Mouse (Mus musculus): ENCODE data around the gene Atxn7l3. TPM values are rescaled to one million over a fixed set of nuclear protein-coding genes. Genes with fewer than 3 reads are reported as not detected.

Atxn7l3 gene
- polyA plus RNA-seq, 1 experiment from 2014 or later = 7.5 TPM

DNA sequence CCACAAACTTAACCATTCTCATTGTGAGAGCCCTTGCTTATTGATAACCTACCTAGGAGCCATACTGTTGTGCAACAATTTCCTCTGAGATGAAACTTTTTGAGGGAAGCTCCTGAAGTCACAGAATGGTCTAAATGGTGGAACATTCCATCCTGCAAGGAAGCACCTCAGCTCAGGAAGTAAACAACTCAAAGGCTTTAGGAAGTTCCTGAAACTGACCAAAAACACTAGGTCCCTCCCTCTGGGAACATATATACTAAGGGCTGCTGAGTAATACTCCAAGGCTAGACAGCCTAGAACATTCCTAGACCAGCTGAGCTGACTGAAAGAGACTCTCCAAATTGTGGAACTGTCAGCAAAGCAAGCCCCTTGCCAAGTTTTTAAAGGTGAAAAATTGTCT lies 36.6 kb upstream of the Atxn7l3 start:
- Histone ChIP-seq H3K36me3 (no peaks in the 10 kb centered on the region), H3K4me2 (no peak overlapping the region), H3K4me1 (0 out of 2 replicates have a peak, but pooled peaks cover 4% of the 10 kb centered on the region), H3K27me3 (replicated peaks) (peaks cover 28% of the 10 kb centered on the region), H3K4me3 (no peak overlapping the region), H3K27ac (no peak overlapping the region), H3K9me3 (replicated peaks) (no peaks in the 10 kb centered on the region), H3K9ac (no peak overlapping the region)
- no peak for ATAC-seq

DNA sequence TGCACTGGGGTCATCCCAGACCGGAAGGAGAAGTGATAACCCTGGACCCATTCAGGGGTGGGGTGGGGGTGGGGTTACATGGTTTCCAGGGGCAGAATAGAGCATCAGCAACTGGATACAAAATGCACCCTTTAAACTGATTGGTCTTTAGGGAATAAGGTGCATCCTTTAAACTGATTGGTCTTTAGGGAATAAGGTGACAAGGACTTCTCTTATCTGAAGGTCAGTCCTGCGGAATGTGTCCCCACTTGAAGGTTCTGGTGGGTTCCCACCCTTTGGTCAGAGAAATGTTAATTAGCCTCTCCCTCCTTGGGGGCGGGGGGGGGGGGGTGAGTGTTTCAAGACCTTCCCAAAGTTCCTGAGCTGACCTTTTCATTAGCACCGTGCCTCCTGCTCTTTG lies 35.4 kb upstream of the Atxn7l3 start:
- Histone ChIP-seq H3K9me3 (replicated peaks) (no peaks in the 10 kb centered on the region), H3K36me3 (no peaks in the 10 kb centered on the region)
- 41% methylated on average over 4 of the region's 4 CpGs for WGBS (ENCODE audit: insufficient replicate concordance)

GRCm38 (mm10) chr11:102330039-102330438 lies 33.6 kb upstream of the Atxn7l3 start:
- WGBS (ENCODE audit: insufficient replicate concordance) = 64% methylated on average over 3 of the region's 3 CpGs
- no peak for ATAC-seq
- peaks cover 38% of the 10 kb centered on the region for H3K27me3 ChIP-seq (replicated peaks)

More for the DNA sequence above, 35.4 kb upstream of the Atxn7l3 start:
- H3K4me2 ChIP-seq = no peak overlapping the region
- peaks cover 40% of the 10 kb centered on the region for H3K27me3 ChIP-seq (replicated peaks)
- H3K4me1 ChIP-seq = 0 out of 2 replicates have a peak, but pooled peaks cover 4% of the 10 kb centered on the region
- H3K4me3 ChIP-seq = no peak overlapping the region
- H3K27ac ChIP-seq = no peak overlapping the region
- no peak overlapping the region for H3K9ac ChIP-seq
- no peak for ATAC-seq

DNA sequence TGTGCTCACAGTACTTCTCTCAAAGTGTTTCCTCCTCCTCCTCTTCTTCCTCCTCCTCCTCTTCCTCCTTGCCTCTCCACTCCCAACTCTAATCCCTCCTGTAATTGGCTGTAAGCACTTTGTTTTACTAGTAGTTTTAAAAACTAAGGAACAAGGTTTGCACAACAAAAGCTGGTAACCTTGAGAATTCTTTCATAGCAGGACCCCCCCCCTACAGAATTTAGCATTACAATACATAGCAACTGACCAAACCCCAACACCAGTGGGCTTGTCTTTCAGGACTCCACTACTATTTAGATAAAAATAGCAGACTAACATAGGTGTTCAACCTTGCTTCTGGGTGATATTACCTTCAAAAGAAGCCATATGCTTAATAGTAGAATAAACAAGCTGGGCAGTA lies 33.1 kb upstream of the Atxn7l3 start:
- Histone ChIP-seq H3K27me3 (replicated peaks) (peaks cover 41% of the 10 kb centered on the region), H3K4me2 (no peak overlapping the region), H3K9me3 (replicated peaks) (no peaks in the 10 kb centered on the region), H3K4me3 (no peak overlapping the region), H3K9ac (no peak overlapping the region), H3K36me3 (no peaks in the 10 kb centered on the region), H3K27ac (no peak overlapping the region), H3K4me1 (no peaks in the 10 kb centered on the region)
- ATAC-seq = no peak

More at GRCm38 (mm10) chr11:102330039-102330438, 33.6 kb upstream of the Atxn7l3 start:
- Histone ChIP-seq H3K4me2 (no peak overlapping the region), H3K9ac (no peak overlapping the region), H3K9me3 (replicated peaks) (no peaks in the 10 kb centered on the region), H3K4me1 (no peaks in the 10 kb centered on the region), H3K36me3 (no peaks in the 10 kb centered on the region), H3K4me3 (no peak overlapping the region), H3K27ac (no peak overlapping the region)

- Histone ChIP-seq H3K27me3 (replicated peaks) (peaks cover 55% of the 10 kb centered on the region), H3K36me3 (no peaks in the 10 kb centered on the region), H3K27ac (no peak overlapping the region), H3K4me1 (no peaks in the 10 kb centered on the region), H3K4me3 (no peak overlapping the region), H3K9me3 (replicated peaks) (no peaks in the 10 kb centered on the region), H3K9ac (no peak overlapping the region), H3K4me2 (no peak overlapping the region)
- 61% methylated on average over 7 of the region's 7 CpGs for WGBS (ENCODE audit: insufficient replicate concordance)
- ATAC-seq = no peak
Measured at GRCm38 (mm10) chr11:102327839-102328238, 31.4 kb upstream of the Atxn7l3 start.

GRCm38 (mm10) chr11:102327250-102327649 lies 30.8 kb upstream of the Atxn7l3 start:
- ATAC-seq = no peak
- Histone ChIP-seq H3K4me2 (no peak overlapping the region), H3K27me3 (replicated peaks) (peaks cover 58% of the 10 kb centered on the region), H3K27ac (no peak overlapping the region), H3K9me3 (replicated peaks) (no peaks in the 10 kb centered on the region), H3K4me1 (no peaks in the 10 kb centered on the region), H3K4me3 (no peak overlapping the region), H3K36me3 (no peaks in the 10 kb centered on the region), H3K9ac (no peak overlapping the region)
- 51% methylated on average over 5 of the region's 5 CpGs for WGBS (ENCODE audit: insufficient replicate concordance)

DNA sequence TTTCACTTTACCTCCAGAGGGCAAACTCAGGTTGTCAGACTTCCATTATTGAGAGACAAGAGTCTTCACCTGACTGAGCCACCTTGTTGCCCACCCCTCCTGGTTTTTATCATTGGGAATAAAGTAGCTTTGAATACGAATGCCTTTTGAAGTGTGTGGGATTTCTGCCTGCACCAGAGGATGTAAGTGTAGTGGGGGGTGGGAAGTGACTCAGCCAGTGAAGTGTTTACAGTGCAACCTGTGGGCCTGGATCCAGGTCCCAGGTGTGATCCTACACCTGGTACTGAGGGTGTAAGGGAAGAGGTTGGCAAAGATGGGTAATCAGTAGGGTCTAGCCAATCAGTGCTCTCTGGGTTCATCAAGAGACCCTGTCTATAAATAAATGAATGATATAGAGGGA lies 27.1 kb upstream of the Atxn7l3 start:
- Histone ChIP-seq H3K27ac (no peak overlapping the region), H3K4me1 (peaks cover 17% of the 10 kb centered on the region), H3K36me3 (no peaks in the 10 kb centered on the region), H3K4me2 (no peak overlapping the region), H3K27me3 (replicated peaks) (peaks cover 67% of the 10 kb centered on the region), H3K4me3 (no peak overlapping the region), H3K9ac (no peak overlapping the region), H3K9me3 (replicated peaks) (no peaks in the 10 kb centered on the region)
- no peak for ATAC-seq
- WGBS (ENCODE audit: insufficient replicate concordance) = 81% methylated on average over 1 of the region's 1 CpGs

GRCm38 (mm10) chr11:102321931-102322330 lies 25.5 kb upstream of the Atxn7l3 start:
- H3K4me2 ChIP-seq = no peak overlapping the region
- H3K9ac ChIP-seq = no peak overlapping the region
- no peaks in the 10 kb centered on the region for H3K36me3 ChIP-seq
- H3K27ac ChIP-seq = no peak overlapping the region
- no peaks in the 10 kb centered on the region for H3K9me3 ChIP-seq (replicated peaks)
- H3K27me3 ChIP-seq (replicated peaks) = peaks cover 51% of the 10 kb centered on the region
- ATAC-seq = no peak
- peaks cover 17% of the 10 kb centered on the region for H3K4me1 ChIP-seq
- H3K4me3 ChIP-seq = no peak overlapping the region
- 72% methylated on average over 6 of the region's 6 CpGs for WGBS (ENCODE audit: insufficient replicate concordance)

DNA sequence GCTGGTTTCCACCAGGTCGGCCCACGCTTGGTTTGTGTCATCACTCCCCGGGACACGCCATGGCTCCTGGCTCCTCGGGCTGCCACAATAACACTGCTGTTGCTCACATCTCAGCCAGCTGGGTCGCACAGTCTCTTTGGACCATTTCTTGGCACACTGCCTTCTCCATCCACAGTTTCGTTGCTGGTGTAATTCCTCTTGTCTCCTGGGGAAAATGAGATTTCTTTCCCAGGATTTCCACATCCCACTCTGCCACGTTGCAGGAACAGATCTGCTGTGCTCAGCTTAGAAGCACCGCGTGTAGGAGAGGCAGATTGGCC lies 24.2 kb upstream of the Atxn7l3 start:
- H3K27me3 ChIP-seq (replicated peaks) = peaks cover 40% of the 10 kb centered on the region
- peak overlapping the region; percentile 96 for H3K4me2 ChIP-seq
- H3K27ac ChIP-seq = peak overlapping the region; percentile 99
- peaks cover 2% of the 10 kb centered on the region; the same call in 1 of the 2 replicates for H3K36me3 ChIP-seq
- H3K9ac ChIP-seq = peak overlapping the region; percentile 100
- whole genome bisulfite sequencing (ENCODE audit: insufficient replicate concordance) = 34% methylated on average over 10 of the region's 10 CpGs
- no peak for ATAC-seq
- H3K9me3 ChIP-seq (replicated peaks) = no peaks in the 10 kb centered on the region
- peaks cover 24% of the 10 kb centered on the region for H3K4me1 ChIP-seq
- H3K4me3 ChIP-seq = peak overlapping the region; percentile 100

DNA sequence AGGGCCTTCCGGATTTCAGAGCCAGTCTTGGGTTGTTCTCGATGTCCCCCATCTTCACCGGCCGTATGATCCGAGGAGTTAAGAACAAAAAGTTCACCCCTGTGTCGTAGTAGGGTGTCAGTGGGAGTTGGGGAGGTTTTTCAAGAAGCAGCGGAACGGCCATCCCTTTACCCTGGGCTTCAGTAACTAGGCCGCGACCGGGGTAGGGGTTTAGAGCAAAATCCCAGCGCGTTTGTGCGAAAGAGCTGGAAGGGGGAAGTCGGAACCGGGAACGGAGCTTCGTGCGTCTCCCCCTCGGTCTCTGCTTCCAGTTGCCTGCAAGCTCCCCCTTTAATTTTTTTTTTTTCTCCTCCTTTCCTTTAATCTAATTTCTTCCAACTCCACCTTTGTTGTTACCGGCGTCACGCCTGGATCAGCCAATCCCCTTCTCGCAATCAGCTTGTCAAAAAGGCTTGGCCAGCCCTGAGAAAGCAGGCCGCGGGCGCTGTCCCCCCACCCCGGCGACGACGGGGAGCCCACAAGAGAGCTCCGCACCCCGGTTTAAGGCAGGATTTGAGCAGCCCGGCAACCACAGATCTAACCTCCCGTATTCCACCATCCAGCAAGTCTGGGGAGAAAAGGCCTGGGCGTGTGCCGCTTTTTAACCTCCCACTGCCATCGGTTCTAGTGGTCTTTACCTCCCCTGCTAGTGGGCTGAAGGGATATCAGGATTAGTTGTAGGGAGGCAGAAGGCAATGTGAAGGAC lies 23.7 kb upstream of the Atxn7l3 start:
- H3K4me1 ChIP-seq = peaks cover 29% of the 10 kb centered on the region
- peak overlapping the region; percentile 99 for H3K27ac ChIP-seq
- peaks cover 40% of the 10 kb centered on the region for H3K27me3 ChIP-seq (replicated peaks)
- H3K4me3 ChIP-seq = peak overlapping the region; percentile 100
- ATAC-seq = peak; percentile 17; the same call in 1 of the 2 replicates
- 1% methylated on average over 38 of the region's 38 CpGs for WGBS (ENCODE audit: insufficient replicate concordance)
- H3K9me3 ChIP-seq (replicated peaks) = no peaks in the 10 kb centered on the region
- H3K4me2 ChIP-seq = peak overlapping the region; percentile 96
- peaks cover 7% of the 10 kb centered on the region for H3K36me3 ChIP-seq
- peak overlapping the region; percentile 100 for H3K9ac ChIP-seq

- no peaks in the 10 kb centered on the region for H3K9me3 ChIP-seq (replicated peaks)
- peak within 1 kb of the TSS; percentile 96 for H3K4me2 ChIP-seq
- H3K4me1 ChIP-seq = peaks cover 36% of the 10 kb centered on the region
- under 1% methylated on average over 25 of the region's 25 CpGs for WGBS (ENCODE audit: insufficient replicate concordance)
- H3K9ac ChIP-seq = peak within 1 kb of the TSS; percentile 100
- peak within 1 kb of the TSS; percentile 100 for H3K4me3 ChIP-seq
- peaks cover 34% of the 10 kb centered on the region for H3K27me3 ChIP-seq (replicated peaks)
- peak within 1 kb of the TSS; percentile 99 for H3K27ac ChIP-seq
- ATAC-seq = peak; percentile 50
- H3K36me3 ChIP-seq = peaks cover 14% of the 10 kb centered on the region
Measured at GRCm38 (mm10) chr11:102319410-102319792, 23.0 kb upstream of the Atxn7l3 start, which contains the start of gene Ubtf. Ubtf (minus strand) TSS chr11:102319742.

DNA sequence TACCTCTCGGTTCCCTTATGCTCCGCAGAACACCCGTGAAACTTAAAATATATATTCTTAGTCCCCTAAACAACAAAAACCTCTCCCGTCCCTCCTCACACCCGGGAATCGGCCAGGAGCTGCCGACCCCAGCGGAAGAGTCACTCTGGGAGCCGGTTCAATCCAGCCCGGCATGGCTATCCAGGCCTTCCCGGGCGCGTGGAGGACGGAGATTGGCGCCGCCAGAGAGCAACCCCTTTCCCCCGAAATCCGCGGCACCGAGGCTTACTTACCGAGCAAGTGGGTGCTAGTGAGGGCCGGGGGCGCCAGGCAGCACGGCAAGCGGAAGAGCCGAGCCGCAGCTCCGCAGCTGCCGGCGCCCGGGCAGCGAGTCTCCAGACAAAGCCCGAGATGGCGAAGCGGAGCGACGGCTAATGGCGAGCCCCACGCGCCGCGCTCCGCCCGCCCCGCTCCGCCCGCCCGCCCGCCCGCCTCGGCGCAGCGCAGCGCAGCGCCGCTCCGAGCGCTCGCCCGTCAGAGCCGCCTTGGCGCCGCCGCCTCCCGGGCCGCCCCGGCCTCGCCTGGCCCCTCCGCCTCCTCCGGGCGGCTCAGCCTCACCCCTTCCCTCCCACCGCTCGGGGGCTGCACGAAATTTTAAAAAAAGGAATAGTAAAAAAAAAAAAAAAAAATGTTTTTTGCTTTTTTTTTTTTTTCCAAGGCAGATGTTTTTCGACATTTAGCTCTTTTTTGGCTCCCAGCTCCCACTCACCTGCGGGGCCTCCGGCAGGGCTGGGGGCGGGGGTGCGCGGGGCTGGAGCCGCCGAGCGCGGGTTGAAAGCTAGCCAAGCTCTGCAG lies 22.4 kb upstream of the Atxn7l3 start:
- peak; percentile 47 for ATAC-seq
- H3K27me3 ChIP-seq (replicated peaks) = peaks cover 30% of the 10 kb centered on the region

More for the DNA sequence above, 22.4 kb upstream of the Atxn7l3 start:
- Histone ChIP-seq H3K4me3 (peak overlapping the region; percentile 100), H3K36me3 (peaks cover 20% of the 10 kb centered on the region), H3K4me1 (peaks cover 42% of the 10 kb centered on the region), H3K27ac (peak overlapping the region; percentile 99), H3K9ac (peak overlapping the region; percentile 100), H3K4me2 (peak overlapping the region; percentile 96), H3K9me3 (replicated peaks) (no peaks in the 10 kb centered on the region)
- under 1% methylated on average over 77 of the region's 84 CpGs for WGBS (ENCODE audit: insufficient replicate concordance)
